Mouse (Mus musculus): ENCODE data around the gene Arfrp1. TPM values are rescaled to one million over a fixed set of nuclear protein-coding genes. Genes with fewer than 3 reads are reported as not detected.

The Arfrp1 gene
- 36.4 TPM for polyA plus RNA-seq (2014; fragmentation: Illumina TruSeq; extraction: RNeasy Lipid Tissue Mini Kit (QIAGEN cat#74804); ENCODE audit: low read depth, low replicate concordance)

GRCm38 (mm10) chr2:181364860-181365596, at the start of gene Arfrp1, which contains the start of gene Zgpat:
TSS of gene Arfrp1 (minus strand) at chr2:181365404.
TSS of gene Zgpat (plus strand) at chr2:181364928.

GRCm38 (mm10) chr2:181379778-181380177, 14.6 kb upstream of the Arfrp1 start, which contains the start of gene Lime1:
TSS of gene Lime1 (plus strand) at chr2:181380078.

GRCm38 (mm10) chr2:181319248-181320102, 45.7 kb downstream of the Arfrp1 start, which contains the start of gene Rtel1:
TSS of gene Rtel1 (plus strand) at chr2:181319739.

GRCm38 (mm10) chr2:181314080-181314810, 51.0 kb downstream of the Arfrp1 start, which contains the start of gene Stmn3:
TSS of gene Stmn3 (minus strand) at chr2:181314500.

Other genes with a start within 250 kb of the Arfrp1 start
- gene Kcnq2, start 230.1 kb downstream of the Arfrp1 start, polyA plus RNA-seq (2014; fragmentation: Illumina TruSeq; extraction: RNeasy Lipid Tissue Mini Kit (QIAGEN cat#74804); ENCODE audit: low read depth, low replicate concordance), result 0.76 TPM
- gene Eef1a2, start 208.4 kb downstream of the Arfrp1 start, polyA plus RNA-seq (2014; fragmentation: Illumina TruSeq; extraction: RNeasy Lipid Tissue Mini Kit (QIAGEN cat#74804); ENCODE audit: low read depth, low replicate concordance), result not detected
- gene Ppdpf, start 178.2 kb downstream of the Arfrp1 start, polyA plus RNA-seq (2014; fragmentation: Illumina TruSeq; extraction: RNeasy Lipid Tissue Mini Kit (QIAGEN cat#74804); ENCODE audit: low read depth, low replicate concordance), result 0.74 TPM
- gene Ptk6, start 162.6 kb downstream of the Arfrp1 start, polyA plus RNA-seq (2014; fragmentation: Illumina TruSeq; extraction: RNeasy Lipid Tissue Mini Kit (QIAGEN cat#74804); ENCODE audit: low read depth, low replicate concordance), result 0.07 TPM
- not detected for gene Srms, start 152.2 kb downstream of the Arfrp1 start, polyA plus RNA-seq (2014; fragmentation: Illumina TruSeq; extraction: RNeasy Lipid Tissue Mini Kit (QIAGEN cat#74804); ENCODE audit: low read depth, low replicate concordance)
- 2.0 TPM for gene Fndc11, start 145.4 kb downstream of the Arfrp1 start, polyA plus RNA-seq (2014; fragmentation: Illumina TruSeq; extraction: RNeasy Lipid Tissue Mini Kit (QIAGEN cat#74804); ENCODE audit: low read depth, low replicate concordance)
- gene Helz2, start 123.4 kb downstream of the Arfrp1 start, polyA plus RNA-seq (2014; fragmentation: Illumina TruSeq; extraction: RNeasy Lipid Tissue Mini Kit (QIAGEN cat#74804); ENCODE audit: low read depth, low replicate concordance), result 0.20 TPM
- 3.8 TPM for gene Gmeb2, start 77.4 kb downstream of the Arfrp1 start, polyA plus RNA-seq (2014; fragmentation: Illumina TruSeq; extraction: RNeasy Lipid Tissue Mini Kit (QIAGEN cat#74804); ENCODE audit: low read depth, low replicate concordance)
- gene Stmn3, start 50.9 kb downstream of the Arfrp1 start, polyA plus RNA-seq (2014; fragmentation: Illumina TruSeq; extraction: RNeasy Lipid Tissue Mini Kit (QIAGEN cat#74804); ENCODE audit: low read depth, low replicate concordance), result not detected
- gene Rtel1, start 45.7 kb downstream of the Arfrp1 start, polyA plus RNA-seq (2014; fragmentation: Illumina TruSeq; extraction: RNeasy Lipid Tissue Mini Kit (QIAGEN cat#74804); ENCODE audit: low read depth, low replicate concordance), result 22.7 TPM
- 0.88 TPM for gene Zgpat, start 476 bp downstream of the Arfrp1 start, polyA plus RNA-seq (2014; fragmentation: Illumina TruSeq; extraction: RNeasy Lipid Tissue Mini Kit (QIAGEN cat#74804); ENCODE audit: low read depth, low replicate concordance)
- 0.50 TPM for gene Lime1, start 14.7 kb upstream of the Arfrp1 start, polyA plus RNA-seq (2014; fragmentation: Illumina TruSeq; extraction: RNeasy Lipid Tissue Mini Kit (QIAGEN cat#74804); ENCODE audit: low read depth, low replicate concordance)
- 2.3 TPM for gene Zbtb46, start 94.0 kb upstream of the Arfrp1 start, polyA plus RNA-seq (2014; fragmentation: Illumina TruSeq; extraction: RNeasy Lipid Tissue Mini Kit (QIAGEN cat#74804); ENCODE audit: low read depth, low replicate concordance)
- 9.6 TPM for gene Abhd16b, start 127.8 kb upstream of the Arfrp1 start, polyA plus RNA-seq (2014; fragmentation: Illumina TruSeq; extraction: RNeasy Lipid Tissue Mini Kit (QIAGEN cat#74804); ENCODE audit: low read depth, low replicate concordance)
- gene Tpd52l2, start 131.7 kb upstream of the Arfrp1 start, polyA plus RNA-seq (2014; fragmentation: Illumina TruSeq; extraction: RNeasy Lipid Tissue Mini Kit (QIAGEN cat#74804); ENCODE audit: low read depth, low replicate concordance), result 13.2 TPM
- 16.9 TPM for gene Dnajc5, start 155.1 kb upstream of the Arfrp1 start, polyA plus RNA-seq (2014; fragmentation: Illumina TruSeq; extraction: RNeasy Lipid Tissue Mini Kit (QIAGEN cat#74804); ENCODE audit: low read depth, low replicate concordance)
- gene Uckl1, start 219.5 kb upstream of the Arfrp1 start, polyA plus RNA-seq (2014; fragmentation: Illumina TruSeq; extraction: RNeasy Lipid Tissue Mini Kit (QIAGEN cat#74804); ENCODE audit: low read depth, low replicate concordance), result 6.7 TPM
- 25.6 TPM for gene Prpf6, start 226.5 kb upstream of the Arfrp1 start, polyA plus RNA-seq (2014; fragmentation: Illumina TruSeq; extraction: RNeasy Lipid Tissue Mini Kit (QIAGEN cat#74804); ENCODE audit: low read depth, low replicate concordance)
- gene Zfp512b, start 227.4 kb upstream of the Arfrp1 start, polyA plus RNA-seq (2014; fragmentation: Illumina TruSeq; extraction: RNeasy Lipid Tissue Mini Kit (QIAGEN cat#74804); ENCODE audit: low read depth, low replicate concordance), result 13.4 TPM
- gene Samd10, start 233.8 kb upstream of the Arfrp1 start, polyA plus RNA-seq (2014; fragmentation: Illumina TruSeq; extraction: RNeasy Lipid Tissue Mini Kit (QIAGEN cat#74804); ENCODE audit: low read depth, low replicate concordance), result 14.0 TPM

Data from testis, adult 10 weeks (tissue).